Mouse (Mus musculus) activated CD4-positive, CD25-positive, alpha-beta regulatory T cell, adult 4 months (primary cell): ENCODE results near the gene Nprl2. TPM values are rescaled to one million over a fixed set of nuclear protein-coding genes. Genes with fewer than 3 reads are reported as not detected.
A peak's percentile ranks its signal among the peaks of the same experiment; 100 is the strongest.
"Not testable (repeated sequence)": the region's sequence is repeated elsewhere in the genome, so short reads cannot be mapped to it uniquely, and the experiment has no call there.

Experiments used
- ATAC-seq: one replicate; pipeline ENCODE4 v1.8.0; 2017
- polyA plus RNA-seq, 2 experiments: library from polyadenylated mRNA; unstranded; fragments of 100-300 nt; shearing (Covaris generic); gene quantifications; one replicate each; pipeline ENCODE4 v1.2.1; 2017

Nprl2 gene
- polyA plus RNA-seq, 2 experiments from 2014 or later: 44.5 to 45.2 TPM

DNA sequence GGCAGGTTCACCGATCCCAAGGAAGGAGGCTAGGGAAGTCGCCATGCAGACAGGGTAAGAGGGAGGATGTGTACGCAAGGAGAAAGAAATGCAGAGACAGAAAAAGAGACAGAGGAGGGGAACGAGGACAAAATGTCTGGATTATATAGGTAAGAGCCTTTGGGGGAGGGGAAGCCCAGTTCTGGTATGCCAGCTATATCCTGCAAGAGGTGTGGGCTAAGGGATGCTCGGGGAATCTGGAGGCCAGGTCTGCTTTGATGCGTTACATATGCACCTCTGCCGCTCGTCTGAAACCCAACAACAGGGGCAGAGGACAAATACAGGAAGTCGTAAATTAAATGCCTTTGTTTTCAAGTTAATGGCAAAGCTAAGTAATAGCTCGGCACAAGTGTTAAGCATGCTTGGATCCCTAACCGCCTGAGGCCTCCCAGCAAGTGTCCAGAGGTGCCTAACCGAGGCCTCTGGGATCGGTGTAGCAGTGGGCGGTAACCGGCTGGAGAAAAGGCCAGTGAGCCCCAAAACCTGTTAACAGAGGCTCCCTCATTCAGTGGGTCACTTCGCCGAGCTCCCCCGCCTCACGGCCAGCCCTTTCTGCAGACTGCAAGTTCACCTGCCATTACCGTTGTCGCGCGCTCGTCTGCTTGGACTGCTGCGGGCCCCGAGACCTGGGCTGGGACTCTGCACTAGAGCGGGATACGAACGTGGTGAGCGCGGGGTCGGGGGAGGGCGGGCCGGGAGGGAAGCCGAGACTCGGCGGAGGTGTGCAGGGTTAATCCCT, 11.7 kb downstream of the Nprl2 start:
- ATAC-seq: no peak

DNA sequence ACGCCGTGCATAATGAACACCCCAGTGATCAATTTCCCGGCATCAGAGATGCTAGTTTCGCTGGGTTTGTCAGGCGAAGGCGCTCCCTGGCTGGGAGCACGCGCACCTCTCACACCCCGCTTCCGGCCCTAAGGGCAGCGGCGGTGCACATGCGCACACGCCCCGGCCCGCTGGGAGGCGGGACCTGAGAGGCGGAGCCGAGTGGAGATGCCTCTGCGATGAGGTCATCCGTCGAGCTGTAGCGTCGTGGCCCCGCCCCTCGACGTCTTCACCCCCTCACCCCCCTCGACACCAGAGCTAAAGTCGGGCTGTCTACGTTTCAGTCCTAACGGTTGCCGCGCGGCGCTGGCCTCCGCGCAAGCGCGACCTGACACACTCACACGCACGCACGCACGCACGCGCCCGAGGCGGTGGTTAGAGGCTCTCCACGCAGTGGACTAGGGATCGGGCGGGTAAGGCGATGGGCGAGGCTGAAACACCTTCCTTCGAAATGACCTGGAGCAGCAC, 12.3 kb downstream of the Nprl2 start:
- peak; percentile 68 for ATAC-seq

DNA sequence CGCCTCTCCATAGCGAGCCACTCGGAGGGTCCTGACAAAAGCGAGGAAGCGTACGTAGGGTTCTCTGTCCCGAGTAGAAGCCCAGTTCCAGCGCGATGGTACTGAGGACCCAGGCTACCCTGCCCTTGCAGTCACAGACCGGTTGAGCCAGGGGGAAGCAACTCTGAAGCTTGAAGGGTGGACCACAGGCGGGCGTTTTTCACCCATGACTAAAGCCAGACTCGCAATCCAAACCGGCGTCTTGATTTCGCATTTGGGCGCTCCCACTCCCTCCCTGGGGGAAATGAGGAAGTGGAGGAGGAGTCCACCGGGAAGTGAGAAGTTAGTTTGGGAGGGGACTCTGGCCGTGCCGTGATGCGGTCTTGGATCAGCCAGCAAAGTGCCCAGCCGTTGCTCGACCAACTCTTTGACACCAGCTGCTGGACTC, 13.0 kb downstream of the Nprl2 start:
- ATAC-seq: no peak

DNA sequence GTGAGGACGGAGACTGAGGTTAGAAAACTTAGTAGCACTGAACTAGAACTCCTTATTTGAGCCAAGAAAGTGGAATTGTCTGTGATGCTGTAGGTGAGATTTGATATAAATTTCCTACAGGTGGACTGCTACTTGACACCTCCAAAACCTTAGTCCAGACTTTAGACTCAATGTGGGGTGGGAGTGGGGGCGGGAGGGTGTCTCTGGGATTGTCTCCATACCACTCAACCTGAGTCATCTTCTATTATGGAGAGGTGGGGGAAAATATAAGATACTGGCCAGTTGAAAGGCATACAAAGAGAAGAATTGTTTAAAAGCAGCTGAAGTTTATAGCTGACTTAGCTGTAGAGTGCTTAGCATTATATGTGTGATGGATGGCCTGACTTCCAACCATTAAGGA, 13.7 kb downstream of the Nprl2 start:
- no peak for ATAC-seq

DNA sequence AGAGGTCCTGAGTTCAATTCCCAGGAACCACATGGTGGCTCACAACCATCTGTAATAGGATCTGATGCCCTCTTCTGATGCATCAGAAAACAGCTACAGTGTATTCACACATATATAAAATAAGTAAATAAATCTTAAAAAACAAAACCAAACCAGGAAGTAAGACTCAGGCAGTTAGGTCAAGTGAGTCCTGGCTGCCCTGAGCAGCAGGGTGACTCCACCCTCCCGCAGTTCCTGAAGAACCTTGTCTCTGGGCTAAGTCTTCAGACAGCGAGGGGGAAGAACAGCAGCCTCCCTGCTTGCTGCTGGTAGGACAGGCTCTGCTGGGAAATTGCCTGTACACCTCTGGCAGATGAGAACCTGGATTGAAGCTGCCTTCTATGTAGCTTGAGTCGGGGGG, 14.3 kb downstream of the Nprl2 start:
- ATAC-seq: no peak

DNA sequence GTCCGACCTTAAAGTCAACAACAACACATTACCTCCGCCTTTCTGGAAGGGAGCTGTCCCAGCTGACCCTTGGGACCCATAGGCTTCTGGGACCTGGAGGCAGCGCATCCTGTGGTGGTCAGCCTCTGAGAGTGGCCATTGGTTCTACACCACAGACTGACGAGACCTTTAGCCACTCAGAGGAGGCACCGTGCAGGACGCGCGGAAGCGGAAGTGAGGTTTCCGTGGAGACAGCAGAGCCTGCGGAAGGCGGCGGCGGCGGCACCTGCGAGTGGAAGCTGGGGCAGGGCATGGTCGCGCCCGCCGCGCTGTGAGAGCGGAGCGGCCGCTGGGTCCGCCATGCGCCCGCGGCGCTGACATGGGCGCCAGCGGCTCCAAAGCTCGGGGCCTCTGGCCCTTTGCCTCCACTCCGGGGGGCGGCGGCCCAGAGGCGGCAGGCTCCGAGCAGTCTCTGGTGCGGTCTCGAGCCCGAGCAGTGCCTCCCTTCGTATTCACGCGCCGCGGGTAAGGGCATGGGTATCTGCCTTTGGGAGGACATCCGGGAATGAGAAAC, 21.1 kb downstream of the Nprl2 start, which contains the start of gene Tusc2:
TSS of gene Tusc2 (plus strand) at position 227 of the 553 bp plus-strand sequence.
- ATAC-seq: peak; percentile 94

DNA sequence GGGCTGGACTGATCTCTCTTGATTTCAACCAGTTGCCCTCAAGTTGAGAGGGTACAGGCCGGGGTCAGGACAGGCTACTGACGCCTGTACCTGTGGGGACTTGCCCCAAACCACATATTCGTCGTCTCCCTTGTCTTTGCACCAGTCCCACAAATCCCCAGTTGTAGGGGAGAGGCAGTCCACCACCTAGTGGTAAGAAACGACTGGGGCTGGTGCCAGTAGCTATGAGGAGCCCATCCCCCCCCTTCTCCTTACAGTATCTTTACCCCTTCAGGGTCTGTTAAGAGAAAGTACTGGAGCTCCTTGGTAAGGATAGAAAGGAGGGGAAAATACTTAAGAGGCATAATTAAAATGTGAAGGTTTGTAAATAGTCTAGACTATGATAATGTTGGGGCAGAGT, 23.5 kb downstream of the Nprl2 start:
- ATAC-seq: not testable (repeated sequence)

DNA sequence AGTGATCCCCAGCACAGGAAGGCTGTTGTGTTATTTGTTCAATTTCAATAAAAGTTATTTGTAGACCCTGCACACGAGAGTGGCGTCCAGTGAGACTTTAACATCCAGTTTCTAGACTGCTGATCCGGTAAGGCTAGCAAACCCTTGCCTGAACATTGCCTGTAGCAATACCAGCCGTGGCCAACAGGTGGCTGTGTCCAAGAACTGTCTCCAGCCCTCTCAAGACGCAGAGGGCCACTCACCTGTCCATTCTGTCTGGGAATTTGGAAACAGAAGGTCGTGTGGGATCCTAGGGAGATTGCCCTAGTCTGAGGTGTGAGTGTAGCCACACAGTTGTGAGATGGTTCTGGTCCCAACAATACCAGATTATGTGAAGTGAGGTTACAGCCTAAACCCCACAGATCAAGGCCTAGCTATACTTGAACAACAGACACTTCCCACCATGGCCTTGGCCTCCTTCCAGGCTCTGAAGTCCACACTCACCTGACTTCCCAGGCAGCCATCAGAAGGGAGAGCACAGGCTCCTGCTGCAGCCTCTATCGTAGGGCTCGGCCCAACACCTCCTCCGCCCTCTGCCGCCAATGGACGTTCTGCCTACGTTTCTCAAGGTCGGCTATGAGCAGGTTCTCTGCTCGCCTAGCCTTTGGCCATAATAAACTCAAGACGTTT, 24.1 kb downstream of the Nprl2 start:
- ATAC-seq: no peak

DNA sequence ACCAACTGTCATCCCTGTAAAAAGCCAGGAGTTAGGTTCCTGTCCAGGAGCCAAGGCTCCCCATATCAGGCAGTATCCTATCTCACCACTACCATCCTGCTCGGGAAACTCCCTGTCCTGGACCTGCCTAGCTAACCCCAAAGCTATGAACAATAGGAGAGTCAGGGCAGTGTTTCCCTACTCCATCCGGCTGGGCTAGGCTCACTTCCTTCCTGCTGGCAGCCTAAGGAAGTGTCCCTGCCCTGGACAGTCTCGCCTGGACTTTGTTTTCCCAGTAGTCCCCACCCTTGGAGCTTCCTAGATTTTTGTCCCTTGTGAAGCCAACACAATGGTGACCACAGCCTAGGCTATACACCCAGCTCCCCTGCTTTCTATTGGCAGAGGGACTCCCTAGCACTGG, 24.8 kb downstream of the Nprl2 start:
- ATAC-seq: no peak

DNA sequence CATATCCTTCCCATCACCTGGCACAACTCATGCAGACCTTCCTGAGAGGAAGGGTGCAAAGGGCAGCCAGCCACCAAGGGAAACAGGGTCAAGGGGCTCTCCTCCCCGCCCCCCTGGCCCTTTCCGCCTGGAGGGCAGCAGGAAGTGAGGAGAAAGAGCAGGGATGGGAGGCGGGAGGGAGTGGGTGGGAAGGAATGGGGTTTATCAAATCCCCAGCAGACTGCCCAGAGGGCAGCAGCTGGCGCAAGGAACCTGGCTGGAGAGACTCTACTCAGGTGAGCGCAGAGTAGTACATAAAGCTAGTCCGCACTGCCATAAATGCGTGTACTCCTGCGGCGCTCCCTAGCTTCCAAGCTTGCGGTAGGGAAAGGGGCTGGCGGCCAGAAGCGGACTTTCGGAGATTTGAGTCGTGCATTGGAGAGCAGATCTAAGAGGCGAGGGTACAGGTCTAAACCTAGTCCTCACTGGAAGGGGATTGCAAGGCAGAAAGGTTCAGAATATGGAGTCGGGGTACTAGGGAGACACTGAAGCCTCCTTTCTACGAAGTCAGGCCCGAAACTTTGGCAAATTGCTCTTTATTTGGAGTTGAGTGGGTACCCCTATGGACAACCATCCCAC, 25.8 kb downstream of the Nprl2 start, which contains the start of gene Hyal2:
TSS of gene Hyal2 (plus strand) at position 244 of the 618 bp plus-strand sequence.
- no peak for ATAC-seq

DNA sequence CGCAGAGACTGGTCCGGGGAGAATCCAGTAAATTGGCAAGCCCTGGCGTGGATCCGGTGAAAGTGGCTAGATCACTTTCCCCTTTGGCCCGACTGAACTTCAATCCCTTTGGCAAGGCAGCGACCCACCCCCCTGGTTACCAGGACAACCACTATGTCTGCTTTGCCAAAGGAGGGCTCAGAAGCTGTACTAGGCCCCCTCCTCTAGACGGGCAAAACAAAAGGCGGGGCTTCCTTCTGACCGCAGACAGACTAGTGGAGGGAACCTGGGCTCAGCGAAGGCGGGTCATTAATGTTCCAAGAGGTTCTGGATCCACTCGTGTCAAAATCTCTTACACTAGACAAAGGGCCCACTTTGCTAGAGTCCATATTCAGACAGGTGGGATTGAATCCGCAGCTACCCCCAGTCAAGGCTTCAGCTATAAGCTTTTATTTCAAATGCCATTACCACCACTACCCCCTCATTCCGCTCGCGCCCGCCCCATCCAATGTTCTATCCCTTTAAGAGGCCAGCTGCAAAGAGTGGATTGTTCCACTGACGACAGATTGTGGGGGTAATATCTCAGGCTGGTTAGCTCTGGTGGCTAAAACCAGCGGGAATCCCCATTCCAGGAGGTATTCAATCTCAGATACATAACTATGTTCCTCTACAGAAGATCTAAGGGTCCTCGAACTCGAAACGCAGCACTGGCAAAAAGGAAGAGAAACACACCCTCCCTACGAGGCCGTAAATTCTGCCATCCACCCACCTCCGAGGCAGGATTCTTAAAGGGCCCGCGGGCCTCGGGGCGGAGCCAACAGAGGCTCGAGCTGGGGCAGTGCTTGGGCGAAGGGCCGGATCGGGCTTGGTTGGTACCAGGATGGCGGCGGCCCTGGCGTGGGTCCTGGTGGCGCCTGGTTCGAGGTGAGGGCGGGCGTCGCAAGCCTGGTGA, 26.6 kb downstream of the Nprl2 start:
- ATAC-seq: peak; percentile 93

DNA sequence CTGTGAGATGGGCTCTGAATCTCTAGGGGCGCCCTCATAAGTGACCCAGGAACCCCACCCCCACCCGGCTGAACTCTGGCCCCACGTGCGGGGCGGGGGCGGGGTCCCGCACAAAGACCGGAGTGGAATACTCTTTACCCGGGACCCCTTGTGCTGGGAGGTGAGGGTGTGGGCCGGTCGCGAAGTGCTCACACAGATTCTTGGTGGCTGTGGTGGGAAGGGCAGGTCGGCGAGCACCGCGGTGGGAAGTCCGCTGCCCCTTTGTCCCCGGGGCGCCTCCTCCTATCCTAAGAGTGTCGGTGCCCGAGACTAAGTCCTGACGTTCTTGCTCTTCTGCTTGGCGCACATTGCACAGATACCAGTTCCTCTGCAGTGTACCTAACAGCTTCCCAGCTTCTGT, 27.2 kb downstream of the Nprl2 start:
- no peak for ATAC-seq

DNA sequence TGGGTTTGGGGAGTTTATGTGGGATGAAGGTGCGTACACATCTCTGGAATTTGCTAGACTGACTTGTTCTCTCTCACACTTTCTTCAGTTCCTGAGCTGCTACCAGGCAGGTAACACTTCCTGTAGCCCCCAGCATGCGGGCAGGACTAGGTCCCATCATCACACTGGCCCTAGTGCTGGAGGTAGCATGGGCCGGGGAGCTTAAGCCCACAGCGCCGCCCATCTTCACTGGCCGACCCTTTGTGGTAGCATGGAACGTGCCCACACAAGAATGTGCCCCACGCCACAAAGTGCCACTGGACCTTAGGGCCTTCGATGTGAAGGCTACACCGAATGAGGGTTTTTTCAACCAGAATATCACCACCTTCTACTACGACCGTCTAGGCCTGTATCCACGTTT, 28.0 kb downstream of the Nprl2 start:
- no peak for ATAC-seq

DNA sequence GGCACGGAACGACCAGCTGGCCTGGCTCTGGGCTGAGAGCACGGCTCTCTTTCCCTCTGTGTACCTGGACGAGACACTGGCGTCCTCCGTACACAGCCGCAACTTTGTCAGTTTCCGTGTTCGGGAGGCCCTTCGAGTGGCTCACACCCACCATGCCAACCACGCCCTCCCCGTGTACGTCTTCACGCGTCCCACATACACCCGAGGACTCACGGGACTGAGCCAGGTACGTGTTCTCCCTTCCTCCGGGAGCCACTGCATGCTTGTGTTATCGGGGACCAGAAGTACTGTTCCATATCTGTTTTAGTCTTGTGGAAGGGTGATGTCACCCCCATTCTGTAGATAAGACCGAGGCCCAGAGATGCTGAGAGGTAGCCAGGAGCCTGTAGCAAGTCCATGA, 28.8 kb downstream of the Nprl2 start:
- no peak for ATAC-seq

DNA sequence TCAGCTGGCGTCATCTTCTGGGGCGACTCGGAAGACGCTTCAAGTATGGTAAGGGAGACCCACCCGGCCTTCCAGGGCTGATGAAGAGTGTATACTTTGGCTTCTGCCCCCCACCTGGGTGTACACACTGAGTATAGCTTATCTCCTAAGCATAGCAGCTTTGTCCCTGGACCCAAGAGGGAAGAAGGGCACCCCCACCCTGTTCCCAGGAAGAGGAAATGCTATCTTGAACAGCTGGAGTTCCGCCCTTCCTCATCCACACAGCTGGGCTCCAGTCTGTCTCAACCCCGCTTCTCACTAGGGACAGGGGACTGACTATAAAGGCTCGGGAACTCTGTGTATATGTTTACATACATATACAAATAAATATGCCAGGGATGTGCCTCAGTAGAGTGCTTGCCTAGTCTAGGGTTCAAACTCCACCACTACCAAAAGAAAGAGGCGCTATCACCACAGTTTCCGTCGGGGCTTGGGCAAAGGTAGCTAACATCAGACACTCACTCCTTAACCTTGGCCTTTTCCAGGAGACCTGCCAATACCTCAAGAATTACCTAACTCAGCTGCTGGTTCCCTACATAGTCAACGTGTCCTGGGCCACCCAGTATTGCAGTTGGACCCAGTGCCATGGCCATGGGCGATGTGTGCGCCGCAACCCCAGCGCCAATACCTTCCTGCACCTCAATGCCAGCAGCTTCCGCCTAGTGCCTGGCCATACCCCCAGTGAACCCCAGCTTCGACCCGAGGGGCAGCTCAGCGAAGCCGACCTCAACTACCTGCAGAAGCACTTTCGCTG, 29.7 kb downstream of the Nprl2 start:
- no peak for ATAC-seq

DNA sequence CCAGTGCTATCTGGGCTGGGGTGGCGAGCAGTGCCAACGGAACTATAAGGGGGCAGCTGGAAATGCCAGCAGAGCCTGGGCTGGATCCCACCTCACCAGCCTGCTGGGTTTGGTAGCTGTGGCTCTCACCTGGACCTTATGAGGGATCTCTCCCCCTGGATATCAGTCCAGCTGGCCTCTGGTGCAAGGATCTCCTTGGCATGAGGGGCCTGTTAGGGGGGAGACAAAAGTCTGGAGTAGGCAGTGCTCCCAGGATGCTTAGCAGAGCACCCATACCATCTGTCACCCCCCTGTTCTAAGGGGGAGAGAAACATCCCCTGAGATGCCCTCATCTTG, 30.3 kb downstream of the Nprl2 start:
- no peak for ATAC-seq

DNA sequence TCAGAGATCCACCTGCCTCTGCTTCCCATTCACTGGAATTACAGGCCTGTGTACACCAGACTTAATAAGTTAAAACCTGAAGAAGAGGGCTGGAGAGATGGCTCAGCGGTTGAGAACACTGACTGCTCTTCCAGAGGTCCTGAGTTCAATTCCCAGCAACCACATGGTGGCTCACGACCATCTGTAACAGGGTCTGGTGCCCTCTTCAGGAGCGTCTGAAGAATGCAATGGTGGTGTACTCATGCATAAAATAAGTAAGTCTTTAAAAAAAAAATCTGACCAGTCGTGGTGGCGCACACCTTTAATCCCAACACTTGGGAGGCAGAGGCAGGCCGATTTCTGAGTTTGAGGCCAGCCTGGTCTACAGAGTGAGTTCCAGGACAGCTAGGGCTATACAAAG, 31.7 kb downstream of the Nprl2 start:
- not testable (repeated sequence) for ATAC-seq

DNA sequence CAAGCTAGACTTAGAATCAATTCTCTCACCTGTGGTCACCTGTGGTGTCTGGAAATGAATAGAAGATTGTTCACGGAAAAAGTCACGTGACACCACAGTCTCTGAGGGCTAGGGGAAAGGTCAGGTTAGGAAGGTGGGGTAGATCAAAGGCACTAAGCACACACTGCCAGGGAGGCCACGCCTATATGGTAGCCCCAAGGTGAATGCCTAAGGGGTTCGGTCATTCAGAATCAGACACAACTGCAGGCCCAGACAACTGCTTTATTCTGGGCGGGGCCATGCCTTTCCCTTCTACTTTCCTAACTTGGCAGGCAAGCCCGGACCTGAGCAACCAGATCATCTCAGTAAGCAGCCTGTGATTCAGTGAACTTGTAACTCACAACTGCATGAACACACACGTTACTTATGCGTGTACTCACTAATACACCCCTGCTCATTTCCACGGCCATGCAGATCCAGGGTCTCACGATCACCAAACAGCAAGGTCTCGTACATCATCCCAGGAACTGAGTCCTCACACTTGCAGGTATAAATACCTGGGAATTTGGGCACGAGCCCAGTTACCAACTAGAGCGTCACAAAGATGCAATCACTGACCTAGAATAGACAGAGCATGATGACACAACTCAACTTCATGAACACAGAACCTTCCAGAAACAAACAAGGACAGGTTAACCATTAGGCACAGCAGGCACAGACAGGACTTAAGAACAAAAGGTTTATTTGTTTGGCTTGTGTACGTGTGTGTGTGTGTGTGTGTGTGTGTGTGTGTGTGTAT, 33.7 kb downstream of the Nprl2 start:
- ATAC-seq: no peak

DNA sequence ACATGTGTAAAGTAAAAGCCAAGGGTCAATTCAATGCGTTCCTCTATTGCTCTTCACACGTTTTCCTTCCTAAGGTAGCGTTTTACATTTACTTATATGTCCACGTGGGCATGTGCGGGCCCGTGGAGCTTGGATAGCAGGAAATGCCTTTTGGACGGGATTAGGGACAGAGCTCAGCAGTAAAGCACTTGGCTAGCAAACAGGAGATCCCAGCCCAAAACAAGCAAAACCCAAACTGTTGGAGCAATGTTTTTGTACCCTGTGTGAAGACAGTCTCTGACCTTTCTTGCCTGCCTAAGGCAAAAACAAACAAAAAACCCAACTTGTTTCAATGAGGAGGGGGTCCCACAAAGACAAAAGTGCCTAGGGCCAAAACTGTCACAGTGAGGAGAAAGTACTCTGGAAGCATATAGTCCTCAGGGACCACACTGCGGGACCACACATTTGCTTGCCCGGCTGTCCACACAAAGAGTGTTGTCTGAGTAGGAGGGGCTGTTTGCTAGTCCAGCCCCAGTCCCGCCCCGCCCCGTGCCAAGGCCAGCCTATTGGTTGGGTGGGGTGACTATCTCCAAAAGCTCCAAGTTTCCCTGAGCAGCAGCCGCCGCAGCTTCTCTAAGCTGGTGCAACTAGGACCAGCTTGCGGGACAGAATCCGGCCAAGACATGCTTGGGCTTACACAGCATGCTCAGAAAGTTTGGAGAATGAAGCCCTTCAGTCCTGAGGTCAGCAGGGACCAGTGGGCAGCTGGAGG, 34.5 kb downstream of the Nprl2 start, which contains the start of gene Hyal1:
TSS of gene Hyal1 (plus strand) at position 571 of the 751 bp plus-strand sequence.
- ATAC-seq: no peak

DNA sequence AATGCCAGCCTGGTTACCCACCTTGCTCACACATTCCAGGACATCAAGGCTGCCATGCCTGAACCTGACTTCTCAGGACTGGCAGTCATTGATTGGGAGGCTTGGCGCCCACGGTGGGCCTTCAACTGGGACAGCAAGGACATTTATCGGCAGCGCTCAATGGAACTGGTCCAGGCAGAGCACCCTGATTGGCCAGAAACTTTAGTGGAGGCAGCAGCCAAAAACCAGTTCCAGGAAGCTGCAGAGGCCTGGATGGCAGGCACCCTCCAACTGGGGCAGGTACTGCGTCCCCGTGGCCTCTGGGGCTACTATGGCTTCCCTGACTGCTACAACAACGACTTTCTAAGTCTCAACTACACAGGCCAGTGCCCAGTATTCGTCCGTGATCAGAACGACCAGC, 35.8 kb downstream of the Nprl2 start:
- no peak for ATAC-seq
